Mouse (Mus musculus): Measurements from ENCODE around the gene Taf10. TPM values are rescaled to one million over a fixed set of nuclear protein-coding genes. Genes with fewer than 3 reads are reported as not detected.

Gene Taf10
- polyA plus RNA-seq, 1 experiment from 2014 or later, result 105 TPM

GRCm38 (mm10) chr7:105703184-105703583, 41.0 kb downstream of the Taf10 start:
- 79% methylated on average over 16 of the region's 16 CpGs for WGBS
- ATAC-seq (ENCODE audit: low read depth), result no peak
- no peak overlapping the region for H3K4me3 ChIP-seq (ENCODE audit: low read length)

GRCm38 (mm10) chr7:105690875-105691274, 53.3 kb downstream of the Taf10 start:
- Histone ChIP-seq H3K4me1 (replicated peaks; ENCODE audit: control insufficient read depth, insufficient read depth, low read length) (no peaks in the 10 kb centered on the region), H3K27ac (ENCODE audit: low read length) (no peak overlapping the region), H3K36me3 (ENCODE audit: control insufficient read depth, insufficient read depth, low read length) (no peaks in the 10 kb centered on the region), H3K9me3 (ENCODE audit: control insufficient read depth, low read length) (no peaks in the 10 kb centered on the region), H3K27me3 (ENCODE audit: control insufficient read depth, insufficient read depth, low read depth, low read length) (no peaks in the 10 kb centered on the region), H3K4me2 (ENCODE audit: low read depth, low read length) (no peak overlapping the region), H3K4me3 (ENCODE audit: low read length) (no peak overlapping the region), H3K9ac (ENCODE audit: low read length) (no peak overlapping the region)
- 50% methylated on average over 1 of the region's 1 CpGs for WGBS
- no peak for ATAC-seq (ENCODE audit: low read depth)

More at GRCm38 (mm10) chr7:105703184-105703583, 41.0 kb downstream of the Taf10 start:
- H3K9ac ChIP-seq (ENCODE audit: low read length), result no peak overlapping the region
- no peak overlapping the region for H3K27ac ChIP-seq (ENCODE audit: low read length)
- no peaks in the 10 kb centered on the region for H3K27me3 ChIP-seq (ENCODE audit: control insufficient read depth, insufficient read depth, low read depth, low read length)
- no peaks in the 10 kb centered on the region for H3K36me3 ChIP-seq (ENCODE audit: control insufficient read depth, insufficient read depth, low read length)
- no peak overlapping the region for H3K4me2 ChIP-seq (ENCODE audit: low read depth, low read length)
- H3K4me1 ChIP-seq (replicated peaks; ENCODE audit: control insufficient read depth, insufficient read depth, low read length), result no peaks in the 10 kb centered on the region
- H3K9me3 ChIP-seq (ENCODE audit: control insufficient read depth, low read length), result no peaks in the 10 kb centered on the region

Other genes starting within 250 kb of the Taf10 start
- gene Smpd1, start 190.0 kb downstream of the Taf10 start, polyA plus RNA-seq (2015; fragmentation: Nextera tagmentation; extraction: Ambion mirVana), result 47.8 and 50.3 TPM in 2 replicates
- 46.3 and 48.0 TPM in 2 replicates for gene Apbb1, start 162.7 kb downstream of the Taf10 start, polyA plus RNA-seq (2015; fragmentation: Nextera tagmentation; extraction: Ambion mirVana)
- 1.0 and 4.6 TPM in 2 replicates for gene Hpx, start 144.2 kb downstream of the Taf10 start, polyA plus RNA-seq (2015; fragmentation: Nextera tagmentation; extraction: Ambion mirVana)
- gene Trim3, start 110.8 kb downstream of the Taf10 start, polyA plus RNA-seq (2015; fragmentation: Nextera tagmentation; extraction: Ambion mirVana), result 61.8 and 67.0 TPM in 2 replicates
- 181 and 208 TPM in 2 replicates for gene Timm10b, start 104.3 kb downstream of the Taf10 start, polyA plus RNA-seq (2015; fragmentation: Nextera tagmentation; extraction: Ambion mirVana)
- gene Arfip2, start 103.9 kb downstream of the Taf10 start, polyA plus RNA-seq (2015; fragmentation: Nextera tagmentation; extraction: Ambion mirVana), result 78.0 and 81.5 TPM in 2 replicates
- gene Gm45799, start 103.8 kb downstream of the Taf10 start, polyA plus RNA-seq (2015; fragmentation: Nextera tagmentation; extraction: Ambion mirVana), result 24.9 and 35.7 TPM in 2 replicates
- gene Dnhd1, start 93.5 kb downstream of the Taf10 start, polyA plus RNA-seq (2015; fragmentation: Nextera tagmentation; extraction: Ambion mirVana), result 0.55 and 1.4 TPM in 2 replicates
- 413 and 414 TPM in 2 replicates for gene Ilk, start 7.8 kb downstream of the Taf10 start, polyA plus RNA-seq (2015; fragmentation: Nextera tagmentation; extraction: Ambion mirVana)
- gene Rrp8, start 7.0 kb downstream of the Taf10 start, polyA plus RNA-seq (2015; fragmentation: Nextera tagmentation; extraction: Ambion mirVana), result 31.1 and 41.7 TPM in 2 replicates
- gene Tpp1, start 7.9 kb upstream of the Taf10 start, polyA plus RNA-seq (2015; fragmentation: Nextera tagmentation; extraction: Ambion mirVana), result 96.4 and 102 TPM in 2 replicates
- 7.1 and 7.2 TPM in 2 replicates for gene Dchs1, start 43.3 kb upstream of the Taf10 start, polyA plus RNA-seq (2015; fragmentation: Nextera tagmentation; extraction: Ambion mirVana)
- 344 and 345 TPM in 2 replicates for gene Mrpl17, start 66.7 kb upstream of the Taf10 start, polyA plus RNA-seq (2015; fragmentation: Nextera tagmentation; extraction: Ambion mirVana)
- 0.51 and 1.5 TPM in 2 replicates for gene Gm4070, start 209.6 kb upstream of the Taf10 start, polyA plus RNA-seq (2015; fragmentation: Nextera tagmentation; extraction: Ambion mirVana)

Measured in lung, embryonic 16.5 days (tissue).